Mouse (Mus musculus) stomach, postnatal 0 days (tissue): Measurements from ENCODE around the gene Arf1. TPM values are rescaled to one million over a fixed set of nuclear protein-coding genes. Genes with fewer than 3 reads are reported as not detected.

Source experiments
- ATAC-seq: fragments of 200-750 bp; cut with Nextera tagmentation; 2 replicates; pipeline ENCODE4 v1.8.0; 2017; ENCODE audit not compliant: low FRiP score, low TSS enrichment
- DNase-seq: peaks from one replicate; pipeline ENCODE4 v3.0.0-alpha.2; 2016; ENCODE audit warnings: low spot score
- H3K27ac ChIP-seq: fragments of 300-500 bp; sonication (generic); replicated peaks from 2 replicates; pipeline ENCODE4 v1.5.1; 2014; ENCODE audit warnings: mild to moderate bottlenecking, control low read depth
- H3K27me3 ChIP-seq: fragments of 300-500 bp; sonication (generic); 2 replicates; pipeline ENCODE4 v1.6.1; 2014; ENCODE audit warnings: low read length; ENCODE audit not compliant: control insufficient read depth, insufficient read depth
- H3K36me3 ChIP-seq: fragments of 300-500 bp; sonication (generic); 2 replicates; pipeline ENCODE4 v1.6.1; 2014; ENCODE audit warnings: low read length, mixed read lengths; ENCODE audit not compliant: control insufficient read depth, insufficient read depth
- H3K4me1 ChIP-seq: fragments of 300-500 bp; sonication (generic); replicated peaks from 2 replicates; pipeline ENCODE4 v1.6.1; 2014; ENCODE audit warnings: antibody characterized with exemption; ENCODE audit not compliant: control insufficient read depth, insufficient read depth
- H3K4me2 ChIP-seq: fragments of 300-500 bp; sonication (generic); replicated peaks from 2 replicates; pipeline ENCODE4 v1.6.1; 2014; ENCODE audit warnings: low read depth, mild to moderate bottlenecking, control low read depth, moderate library complexity
- H3K4me3 ChIP-seq: fragments of 300-500 bp; sonication (generic); 2 replicates; pipeline ENCODE4 v1.5.1; 2014; ENCODE audit warnings: low read depth, low read length, control low read depth
- H3K9ac ChIP-seq: fragments of 300-500 bp; sonication (generic); 2 replicates; pipeline ENCODE4 v1.6.1; 2014; ENCODE audit warnings: mild to moderate bottlenecking, low read length, control low read depth, mixed read lengths
- H3K9me3 ChIP-seq: fragments of 300-500 bp; sonication (generic); 2 replicates; pipeline ENCODE4 v1.6.1; 2016; ENCODE audit warnings: low read length; ENCODE audit not compliant: control insufficient read depth
- CTCF ChIP-seq: IDR thresholded peaks from 2 replicates; pipeline ENCODE4 v1.5.1; 2016; ENCODE audit warnings: antibody characterized with exemption, low read depth, mild to moderate bottlenecking, moderate library complexity
- EP300 ChIP-seq: optimal IDR thresholded peaks from 2 replicates; pipeline ENCODE3; 2016; ENCODE audit warnings: antibody characterized with exemption
- WGBS: fragments of 180-500 bp; shearing (Covaris S2); extraction: QIAGEN DNeasy Blood & Tissue Kit; methylation state at CpG from one replicate; pipeline ENCODE4 v1.1.7; 2014; 5-methylcytosine and 5-hydroxymethylcytosine counted together
- polyA plus RNA-seq: library from polyadenylated mRNA; unstranded; fragments of >200 nt; fragmentation: Nextera tagmentation; extraction: Ambion mirVana; gene quantifications from 2 replicates; pipeline ENCODE4 v1.2.1, GENCODE M21; 2015

The Arf1 gene
- polyA plus RNA-seq, 1 experiment from 2014 or later, result 549 TPM

DNA sequence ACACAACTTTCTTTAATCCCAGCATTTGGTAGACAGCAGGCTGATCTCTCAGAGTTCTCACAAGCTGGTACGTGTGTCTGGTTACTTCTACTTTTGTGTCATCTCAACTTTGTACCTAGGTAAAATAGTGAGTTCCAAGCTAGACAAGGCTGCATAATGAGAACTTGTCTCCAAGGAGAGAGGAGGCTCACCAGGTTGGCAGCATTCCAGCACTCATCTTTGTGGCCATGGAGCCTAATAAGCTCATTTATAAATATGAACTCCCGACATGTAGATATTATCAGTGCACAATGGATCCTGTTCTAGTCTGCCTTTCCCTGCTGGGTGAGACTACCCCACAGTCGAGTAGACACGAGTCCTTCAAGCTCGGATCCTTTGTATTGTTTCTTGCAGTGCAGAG is 18.5 kb downstream of the Arf1 start:
- WGBS, result 41% methylated on average over 5 of the region's 5 CpGs
- Histone ChIP-seq H3K27me3 (no peaks in the 10 kb centered on the region), H3K4me3 (no peak overlapping the region), H3K4me2 (peak overlapping the region; percentile 81), H3K27ac (peak overlapping the region; percentile 96), H3K9me3 (no peaks in the 10 kb centered on the region), H3K36me3 (peaks cover 21% of the 10 kb centered on the region), H3K9ac (no peak overlapping the region), H3K4me1 (no peaks in the 10 kb centered on the region)
- no peak for ATAC-seq
- TF ChIP-seq EP300 (no peak), CTCF (no peak)
- no peak for DNase-seq

DNA sequence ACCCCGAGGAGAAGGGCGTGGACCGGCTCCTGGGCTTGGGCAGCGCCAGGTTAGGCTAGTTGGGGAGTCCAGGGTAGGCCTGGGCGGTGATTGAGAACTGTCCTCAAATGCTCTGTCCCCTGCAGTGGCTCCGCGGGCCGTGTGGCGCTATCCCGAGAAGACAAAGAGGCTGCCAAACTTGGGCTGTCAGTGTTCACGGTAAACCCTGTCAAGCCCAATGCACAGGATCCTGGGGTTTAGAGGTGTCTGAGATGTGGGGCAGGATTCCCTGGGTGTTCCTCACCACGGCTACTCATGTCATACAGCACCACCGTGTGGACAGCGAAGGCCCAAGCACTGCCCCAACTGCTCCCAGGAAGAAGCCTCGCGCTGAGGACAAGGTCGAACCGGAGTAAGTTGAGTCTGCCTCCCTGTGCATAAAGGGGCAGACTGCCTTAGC is 19.0 kb downstream of the Arf1 start:
- H3K27me3 ChIP-seq, result no peaks in the 10 kb centered on the region
- H3K4me2 ChIP-seq, result peak overlapping the region; percentile 81
- peak overlapping the region; percentile 93 for H3K4me3 ChIP-seq
- H3K9me3 ChIP-seq, result no peaks in the 10 kb centered on the region
- peak overlapping the region; percentile 89 for H3K9ac ChIP-seq
- H3K4me1 ChIP-seq, result no peaks in the 10 kb centered on the region
- 6% methylated on average over 18 of the region's 18 CpGs for WGBS
- peaks cover 18% of the 10 kb centered on the region for H3K36me3 ChIP-seq
- ATAC-seq, result peak; percentile 82
- DNase-seq, result peak; percentile 86
- TF ChIP-seq EP300 (no peak), CTCF (peak; percentile 86)
- peak overlapping the region; percentile 96 for H3K27ac ChIP-seq

DNA sequence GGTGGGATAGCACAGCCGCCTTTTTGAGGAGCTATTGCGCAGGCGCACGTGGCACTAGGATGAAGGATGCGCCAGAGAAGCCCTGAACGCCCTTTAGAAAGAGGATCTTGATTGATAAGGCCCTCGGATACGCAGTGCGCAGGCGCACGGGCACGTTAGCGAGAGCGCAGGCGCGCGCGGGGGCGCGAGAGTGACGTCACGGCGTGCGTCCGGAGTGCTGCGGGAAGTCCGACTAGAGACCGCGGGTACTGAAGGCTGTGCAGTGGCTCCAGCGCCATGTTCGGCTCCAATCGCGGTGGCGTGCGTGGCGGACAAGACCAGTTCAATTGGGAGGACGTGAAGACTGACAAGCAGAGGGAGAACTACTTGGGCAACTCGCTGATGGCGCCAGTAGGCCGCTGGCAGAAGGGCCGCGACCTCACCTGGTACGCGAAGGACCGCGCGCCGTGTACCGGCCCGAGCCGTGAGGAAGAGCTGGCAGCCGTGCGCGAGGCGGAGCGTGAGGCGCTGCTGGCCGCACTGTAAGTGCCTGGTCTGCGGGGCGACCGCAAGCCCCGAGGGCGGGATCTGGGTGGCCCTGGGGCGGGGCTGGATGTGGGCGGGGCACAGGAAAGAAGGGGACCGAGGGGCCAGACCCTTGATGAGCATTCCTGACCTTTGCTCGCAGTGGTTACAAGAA is 19.8 kb downstream of the Arf1 start, which contains the start of gene 2310033P09Rik:
TSS of gene 2310033P09Rik (plus strand) at position 169 of the 679 bp plus-strand sequence.
- Histone ChIP-seq H3K4me3 (peak within 1 kb of the TSS; percentile 93), H3K4me2 (peak within 1 kb of the TSS; percentile 81), H3K9ac (peak within 1 kb of the TSS; percentile 89), H3K27ac (peak within 1 kb of the TSS; percentile 96), H3K9me3 (no peaks in the 10 kb centered on the region), H3K27me3 (no peaks in the 10 kb centered on the region), H3K4me1 (no peaks in the 10 kb centered on the region), H3K36me3 (peaks cover 18% of the 10 kb centered on the region)
- under 1% methylated on average over 66 of the region's 67 CpGs for WGBS
- TF ChIP-seq CTCF, result peak; percentile 26; the same call in 1 of the 2 replicates
- no peak for TF ChIP-seq EP300
- ATAC-seq, result peak; percentile 84
- peak; percentile 95 for DNase-seq

- Histone ChIP-seq H3K36me3 (peaks cover 4% of the 10 kb centered on the region; the same call in 1 of the 2 replicates), H3K4me1 (0 out of 2 replicates have a peak, but pooled peaks cover 2% of the 10 kb centered on the region), H3K27me3 (no peaks in the 10 kb centered on the region), H3K9me3 (no peaks in the 10 kb centered on the region), H3K4me2 (peak within 1 kb of the TSS; percentile 82), H3K27ac (peak within 1 kb of the TSS; percentile 83), H3K9ac (peak within 1 kb of the TSS; percentile 87), H3K4me3 (peak within 1 kb of the TSS; percentile 85)
- WGBS, result under 1% methylated on average over 63 of the region's 63 CpGs
- DNase-seq (peak; percentile 97), ATAC-seq (peak; percentile 94)
- TF ChIP-seq EP300, result no peak
- TF ChIP-seq CTCF, result no peak
Observed at GRCm38 (mm10) chr11:59202081-59202995, 25.7 kb downstream of the Arf1 start, which contains the start of gene Mrpl55. TSS of gene Mrpl55 (plus strand) at chr11:59202486.

DNA sequence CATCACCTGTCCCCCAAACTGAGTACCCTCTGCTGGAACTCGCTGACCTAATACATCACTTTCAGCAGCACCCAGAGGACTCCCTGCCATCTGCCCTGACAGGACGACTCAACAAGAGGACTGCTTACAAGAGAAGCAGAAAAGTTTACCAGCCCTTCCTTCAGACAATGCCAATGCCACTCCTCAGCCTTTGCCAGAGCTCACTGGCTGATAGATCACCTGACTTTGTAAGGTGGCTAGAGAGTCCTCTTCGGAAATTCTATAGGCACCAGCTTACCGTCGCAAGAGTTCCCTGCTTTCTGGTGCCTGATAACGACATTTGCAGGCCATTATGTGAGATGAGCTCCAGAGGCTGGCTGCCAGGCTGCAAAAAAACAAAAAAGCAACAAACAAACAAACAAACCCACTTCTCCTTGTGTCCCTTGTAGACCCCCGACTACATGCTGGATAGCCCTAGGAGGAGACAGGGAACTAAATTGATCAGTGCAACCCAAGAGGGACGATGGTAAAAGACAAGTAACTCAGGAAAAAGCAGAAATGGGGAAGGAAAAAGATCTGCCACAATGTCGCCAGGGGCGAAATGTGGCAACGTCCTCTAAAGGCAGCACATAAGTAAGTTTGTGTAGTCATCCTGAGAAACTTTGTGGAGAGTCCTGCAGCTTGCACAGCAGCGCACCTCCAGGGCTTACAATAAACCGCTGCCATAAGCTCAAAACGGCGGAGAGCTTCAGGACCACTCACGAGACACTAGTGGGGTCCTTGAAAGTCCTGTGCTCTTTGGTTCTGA is 26.7 kb downstream of the Arf1 start:
- WGBS, result 23% methylated on average over 16 of the region's 16 CpGs
- H3K36me3 ChIP-seq, result peaks cover 2% of the 10 kb centered on the region; the same call in 1 of the 2 replicates
- DNase-seq (no peak), ATAC-seq (0 out of 2 replicates have a peak, but pooled peaks have one; percentile 1)
- H3K4me3 ChIP-seq, result peak overlapping the region; percentile 85
- H3K4me2 ChIP-seq, result peak overlapping the region; percentile 82
- 0 out of 2 replicates have a peak, but pooled peaks cover 2% of the 10 kb centered on the region for H3K4me1 ChIP-seq
- no peaks in the 10 kb centered on the region for H3K27me3 ChIP-seq
- H3K27ac ChIP-seq, result peak overlapping the region; percentile 83
- H3K9ac ChIP-seq, result peak overlapping the region; percentile 87
- H3K9me3 ChIP-seq, result no peaks in the 10 kb centered on the region
- no peak for TF ChIP-seq CTCF
- no peak for TF ChIP-seq EP300
